Mouse (Mus musculus) embryonic fibroblast, embryonic 13.5 days (primary cell): Measurements from ENCODE around the gene F13a1.

ENCODE experiments used
- CTCF ChIP-seq: IDR thresholded peaks from 2 replicates; pipeline ENCODE4 v1.5.1; 2011; ENCODE audit warnings: mild to moderate bottlenecking, control low read depth, low read length, moderate library complexity, borderline replicate concordance; ENCODE audit not compliant: insufficient read depth
- POLR2A ChIP-seq: IDR thresholded peaks from 2 replicates; pipeline ENCODE4 v1.6.1; 2011; ENCODE audit warnings: low read depth, mild to moderate bottlenecking, control low read depth, low read length, moderate library complexity

DNA sequence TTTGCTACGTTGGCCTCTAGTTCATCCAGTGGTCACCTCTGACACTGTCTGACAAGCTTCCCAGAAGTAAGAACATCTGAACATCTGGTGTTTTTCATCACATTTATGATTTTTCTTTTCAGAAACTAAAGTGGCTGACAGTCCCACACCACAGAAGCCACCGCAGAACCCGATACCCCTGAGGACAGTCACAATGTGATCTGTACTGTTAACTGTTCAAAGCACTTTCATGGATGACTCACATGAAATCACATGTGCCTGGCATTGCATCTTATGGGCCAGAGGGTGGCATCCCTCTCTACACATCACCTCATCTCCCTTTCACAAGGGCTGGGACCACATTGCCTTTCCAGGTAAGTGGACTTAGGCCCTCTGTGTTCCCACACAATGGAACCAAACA, 21.3 kb upstream of the F13a1 start:
- TF ChIP-seq CTCF (no peak), POLR2A (no peak)
